Mouse (Mus musculus): Measurements from ENCODE around the gene Arid5b. TPM values are rescaled to one million over a fixed set of nuclear protein-coding genes. Genes with fewer than 3 reads are reported as not detected.

Arid5b gene
- polyA plus RNA-seq, 1 experiment from 2014 or later = 18.9 TPM

DNA sequence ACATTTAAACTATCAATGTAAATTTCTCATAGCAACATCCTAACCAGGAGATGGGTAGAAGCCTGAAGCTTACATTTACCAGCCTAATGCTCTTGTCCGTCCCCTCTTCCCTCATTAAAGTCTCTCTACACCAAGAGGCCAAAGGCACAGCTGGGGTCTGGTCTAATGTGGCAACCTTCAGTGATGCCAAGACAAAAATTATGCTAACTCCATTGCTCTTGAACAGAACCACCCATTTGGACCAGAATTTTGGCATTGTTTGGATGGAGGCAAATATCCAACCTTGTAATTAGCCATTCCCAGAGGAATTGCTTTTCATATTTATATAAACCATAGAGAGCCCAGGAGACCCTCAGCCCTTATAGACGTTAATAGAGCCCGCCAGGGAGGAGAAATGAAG is 88.7 kb downstream of the Arid5b start:
- H3K4me3 ChIP-seq = no peak overlapping the region
- H3K4me1 ChIP-seq (replicated peaks) = peaks cover 12% of the 10 kb centered on the region
- H3K27me3 ChIP-seq (replicated peaks) = no peaks in the 10 kb centered on the region
- H3K9ac ChIP-seq = no peak overlapping the region
- WGBS = 93% methylated on average over 3 of the region's 3 CpGs
- H3K9me3 ChIP-seq (replicated peaks) = no peaks in the 10 kb centered on the region
- H3K36me3 ChIP-seq = peaks cover 18% of the 10 kb centered on the region
- H3K4me2 ChIP-seq = no peak overlapping the region
- H3K27ac ChIP-seq (ENCODE audit: poor library complexity, severe bottlenecking) = no peak overlapping the region
- ATAC-seq (ENCODE audit: insufficient number of reproducible peaks, low FRiP score) = no peak

DNA sequence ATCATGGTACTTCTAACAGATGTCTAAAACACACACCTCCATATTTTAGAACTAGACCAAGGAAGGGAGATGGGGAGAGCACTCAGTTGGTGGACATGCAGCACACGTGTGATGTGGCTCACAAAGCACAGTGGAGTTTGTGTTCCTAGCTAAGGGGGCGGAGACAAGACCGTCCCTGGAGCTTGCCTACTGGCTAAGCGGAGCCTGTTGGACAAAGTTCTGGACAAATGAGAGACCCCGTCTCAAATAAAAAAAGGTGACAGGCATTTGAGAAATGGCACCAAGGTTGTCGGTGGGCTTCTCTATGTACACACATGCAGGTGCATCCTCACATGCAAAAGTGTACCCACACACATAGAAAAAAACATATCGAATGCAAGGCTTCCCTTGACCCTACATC is 95.4 kb downstream of the Arid5b start:
- H3K36me3 ChIP-seq = peaks cover 19% of the 10 kb centered on the region
- H3K9me3 ChIP-seq (replicated peaks) = no peaks in the 10 kb centered on the region
- H3K4me3 ChIP-seq = no peak overlapping the region
- H3K27me3 ChIP-seq (replicated peaks) = no peaks in the 10 kb centered on the region
- H3K9ac ChIP-seq = no peak overlapping the region
- 89% methylated on average over 7 of the region's 7 CpGs for WGBS
- H3K4me1 ChIP-seq (replicated peaks) = peaks cover 17% of the 10 kb centered on the region
- no peak for ATAC-seq (ENCODE audit: insufficient number of reproducible peaks, low FRiP score)
- H3K27ac ChIP-seq (ENCODE audit: poor library complexity, severe bottlenecking) = no peak overlapping the region
- no peak overlapping the region for H3K4me2 ChIP-seq

DNA sequence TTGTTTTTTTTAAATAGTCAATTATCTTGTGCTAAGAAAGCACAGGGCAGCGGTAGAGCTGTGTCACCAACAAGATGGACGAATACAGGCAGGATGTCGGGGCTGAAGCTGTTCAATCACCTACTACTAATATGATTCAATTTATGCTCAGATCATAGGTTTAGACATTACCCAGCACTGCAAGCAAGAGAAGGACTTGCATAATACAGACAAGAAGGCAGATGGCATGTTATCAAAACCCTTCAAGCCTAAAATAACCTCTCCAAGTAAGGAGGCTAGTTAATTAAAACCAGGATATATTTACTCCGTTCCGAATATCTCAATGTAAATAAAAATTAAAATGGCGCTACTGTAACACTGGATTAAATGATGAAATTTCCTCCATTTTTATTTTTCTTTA is 96.3 kb downstream of the Arid5b start:
- peaks cover 21% of the 10 kb centered on the region for H3K4me1 ChIP-seq (replicated peaks)
- no peaks in the 10 kb centered on the region for H3K27me3 ChIP-seq (replicated peaks)
- ATAC-seq (ENCODE audit: insufficient number of reproducible peaks, low FRiP score) = no peak
- no peak overlapping the region for H3K4me2 ChIP-seq
- no peak overlapping the region for H3K27ac ChIP-seq (ENCODE audit: poor library complexity, severe bottlenecking)
- H3K4me3 ChIP-seq = no peak overlapping the region
- no peaks in the 10 kb centered on the region for H3K9me3 ChIP-seq (replicated peaks)
- 75% methylated on average over 6 of the region's 6 CpGs for WGBS
- H3K9ac ChIP-seq = no peak overlapping the region
- peaks cover 19% of the 10 kb centered on the region for H3K36me3 ChIP-seq

DNA sequence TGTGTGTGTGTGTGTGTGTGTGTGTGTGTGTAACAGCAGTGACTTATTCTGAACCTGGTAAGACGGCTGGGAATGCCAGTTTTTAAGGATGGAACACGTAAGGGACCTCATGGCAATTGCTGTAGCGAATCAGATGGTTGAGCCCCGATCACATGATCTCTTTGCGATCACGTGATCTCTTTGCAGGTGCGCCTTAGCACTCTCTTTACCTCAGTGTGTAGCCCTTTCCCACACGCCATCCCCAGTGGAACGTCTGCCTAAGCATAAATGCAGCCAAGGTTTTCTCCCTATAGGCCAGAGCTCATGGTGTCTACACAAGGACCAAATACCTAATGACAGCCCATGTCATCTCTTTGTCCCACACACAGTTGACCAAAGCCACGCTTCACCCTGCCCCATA is 97.4 kb downstream of the Arid5b start:
- H3K4me3 ChIP-seq = no peak overlapping the region

DNA sequence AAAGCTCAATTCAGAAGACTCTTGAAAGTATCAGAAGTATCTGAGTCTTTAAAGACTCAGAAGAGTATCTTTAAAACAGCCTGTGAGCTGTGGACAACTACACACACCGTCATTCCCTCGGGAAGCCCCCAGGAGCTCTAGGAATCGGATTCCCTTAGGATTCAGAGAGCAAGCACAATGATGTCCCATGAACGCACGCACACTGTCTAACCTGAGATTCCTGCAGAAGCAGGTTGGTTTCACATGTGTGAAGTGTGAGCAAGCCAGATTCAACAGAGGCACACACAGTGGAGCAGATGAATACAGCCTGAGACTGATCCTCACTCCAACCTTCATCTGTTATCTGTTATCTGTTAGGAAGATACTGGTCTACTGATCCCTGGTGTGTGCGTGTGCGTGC is 97.8 kb downstream of the Arid5b start:
- 86% methylated on average over 7 of the region's 7 CpGs for WGBS
- ATAC-seq (ENCODE audit: insufficient number of reproducible peaks, low FRiP score) = no peak
- Histone ChIP-seq H3K27ac (ENCODE audit: poor library complexity, severe bottlenecking) (no peak overlapping the region), H3K4me2 (no peak overlapping the region), H3K36me3 (peaks cover 7% of the 10 kb centered on the region), H3K4me1 (replicated peaks) (peaks cover 21% of the 10 kb centered on the region), H3K9me3 (replicated peaks) (no peaks in the 10 kb centered on the region), H3K27me3 (replicated peaks) (no peaks in the 10 kb centered on the region), H3K4me3 (no peak overlapping the region), H3K9ac (no peak overlapping the region)

More for the DNA sequence above, 97.4 kb downstream of the Arid5b start:
- H3K27me3 ChIP-seq (replicated peaks) = no peaks in the 10 kb centered on the region
- no peak for ATAC-seq (ENCODE audit: insufficient number of reproducible peaks, low FRiP score)
- H3K4me1 ChIP-seq (replicated peaks) = peaks cover 21% of the 10 kb centered on the region
- H3K9ac ChIP-seq = no peak overlapping the region
- H3K4me2 ChIP-seq = no peak overlapping the region
- peaks cover 11% of the 10 kb centered on the region for H3K36me3 ChIP-seq
- no peaks in the 10 kb centered on the region for H3K9me3 ChIP-seq (replicated peaks)
- WGBS = 88% methylated on average over 10 of the region's 10 CpGs
- no peak overlapping the region for H3K27ac ChIP-seq (ENCODE audit: poor library complexity, severe bottlenecking)

DNA sequence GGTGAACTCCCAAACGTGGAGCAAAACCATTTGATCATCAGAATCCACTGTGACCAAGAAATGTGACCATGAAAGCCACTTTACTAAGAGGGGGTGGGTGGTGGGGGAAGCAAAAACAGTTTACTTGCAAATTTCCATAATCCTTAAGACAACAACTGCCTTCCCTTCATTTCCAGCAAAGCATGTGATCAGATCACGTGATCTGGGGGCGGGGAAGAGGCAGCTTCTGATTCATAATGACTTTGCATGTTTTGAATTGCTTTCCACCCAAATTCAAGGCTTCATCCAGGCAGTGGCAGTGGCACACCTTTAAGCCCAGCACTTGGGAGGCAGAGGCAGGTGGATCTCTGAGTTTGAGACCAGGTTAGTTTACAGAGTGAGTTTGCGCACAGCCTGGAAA is 98.4 kb downstream of the Arid5b start:
- Histone ChIP-seq H3K4me2 (no peak overlapping the region; the same call in 1 of the 2 replicates), H3K4me3 (no peak overlapping the region), H3K4me1 (replicated peaks) (peaks cover 21% of the 10 kb centered on the region), H3K9me3 (replicated peaks) (no peaks in the 10 kb centered on the region), H3K9ac (no peak overlapping the region), H3K27ac (ENCODE audit: poor library complexity, severe bottlenecking) (peak overlapping the region; percentile 29; the same call in 1 of the 2 replicates), H3K27me3 (replicated peaks) (no peaks in the 10 kb centered on the region), H3K36me3 (peaks cover 4% of the 10 kb centered on the region)
- 67% methylated on average over 4 of the region's 4 CpGs for WGBS
- no peak for ATAC-seq (ENCODE audit: insufficient number of reproducible peaks, low FRiP score)

DNA sequence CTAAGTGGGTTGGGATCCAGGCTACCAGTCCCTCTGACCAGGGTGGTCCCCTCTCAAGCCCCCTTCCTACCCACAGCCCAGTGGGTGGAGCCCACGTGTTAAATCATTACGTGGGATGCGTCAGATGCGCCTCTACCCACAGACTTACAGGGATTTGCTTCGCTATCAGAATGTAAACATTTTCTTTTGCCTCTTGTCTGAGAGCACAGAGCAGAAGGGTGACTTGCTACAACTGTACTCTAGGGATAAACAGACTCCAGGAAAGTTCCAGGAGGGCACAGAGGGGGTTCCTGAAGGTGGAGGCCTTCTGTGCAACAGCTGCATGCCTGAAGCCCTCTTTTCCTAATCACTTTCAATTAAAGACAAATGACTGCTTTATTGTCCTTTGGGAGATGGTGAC is 98.8 kb downstream of the Arid5b start:
- ATAC-seq (ENCODE audit: insufficient number of reproducible peaks, low FRiP score) = peak; percentile 38; the same call in 1 of the 2 replicates
- Histone ChIP-seq H3K4me2 (no peak overlapping the region; the same call in 1 of the 2 replicates), H3K27me3 (replicated peaks) (no peaks in the 10 kb centered on the region), H3K27ac (ENCODE audit: poor library complexity, severe bottlenecking) (peak overlapping the region; percentile 29; the same call in 1 of the 2 replicates), H3K36me3 (peaks cover 5% of the 10 kb centered on the region), H3K9ac (no peak overlapping the region), H3K9me3 (replicated peaks) (no peaks in the 10 kb centered on the region), H3K4me3 (no peak overlapping the region), H3K4me1 (replicated peaks) (peaks cover 22% of the 10 kb centered on the region)
- WGBS = 39% methylated on average over 5 of the region's 5 CpGs

DNA sequence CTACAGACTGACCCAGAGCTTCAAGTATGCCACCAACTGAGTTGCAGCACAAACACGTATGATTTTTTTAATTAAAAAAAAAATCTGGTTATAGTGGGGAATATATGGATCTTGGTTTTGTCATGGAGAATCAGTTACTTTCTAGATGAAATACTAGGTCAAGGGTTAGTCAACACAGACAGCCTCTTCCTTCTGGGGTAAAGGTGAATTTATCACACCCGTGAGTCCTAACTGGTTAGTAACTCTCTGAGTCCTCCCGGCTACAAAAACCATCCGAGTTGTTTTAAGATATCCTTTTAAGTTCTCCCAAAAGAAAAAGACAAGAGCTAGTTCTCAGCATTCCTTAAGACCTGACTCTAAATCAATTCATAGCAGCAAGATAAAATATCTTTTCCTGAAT is 99.2 kb downstream of the Arid5b start:
- ATAC-seq (ENCODE audit: insufficient number of reproducible peaks, low FRiP score) = no peak
- Histone ChIP-seq H3K36me3 (peaks cover 6% of the 10 kb centered on the region), H3K27me3 (replicated peaks) (no peaks in the 10 kb centered on the region), H3K4me1 (replicated peaks) (peaks cover 25% of the 10 kb centered on the region), H3K27ac (ENCODE audit: poor library complexity, severe bottlenecking) (peak overlapping the region; percentile 29; the same call in 1 of the 2 replicates), H3K9me3 (replicated peaks) (no peaks in the 10 kb centered on the region), H3K4me3 (no peak overlapping the region), H3K4me2 (no peak overlapping the region), H3K9ac (no peak overlapping the region)
- WGBS = 51% methylated on average over 4 of the region's 4 CpGs

DNA sequence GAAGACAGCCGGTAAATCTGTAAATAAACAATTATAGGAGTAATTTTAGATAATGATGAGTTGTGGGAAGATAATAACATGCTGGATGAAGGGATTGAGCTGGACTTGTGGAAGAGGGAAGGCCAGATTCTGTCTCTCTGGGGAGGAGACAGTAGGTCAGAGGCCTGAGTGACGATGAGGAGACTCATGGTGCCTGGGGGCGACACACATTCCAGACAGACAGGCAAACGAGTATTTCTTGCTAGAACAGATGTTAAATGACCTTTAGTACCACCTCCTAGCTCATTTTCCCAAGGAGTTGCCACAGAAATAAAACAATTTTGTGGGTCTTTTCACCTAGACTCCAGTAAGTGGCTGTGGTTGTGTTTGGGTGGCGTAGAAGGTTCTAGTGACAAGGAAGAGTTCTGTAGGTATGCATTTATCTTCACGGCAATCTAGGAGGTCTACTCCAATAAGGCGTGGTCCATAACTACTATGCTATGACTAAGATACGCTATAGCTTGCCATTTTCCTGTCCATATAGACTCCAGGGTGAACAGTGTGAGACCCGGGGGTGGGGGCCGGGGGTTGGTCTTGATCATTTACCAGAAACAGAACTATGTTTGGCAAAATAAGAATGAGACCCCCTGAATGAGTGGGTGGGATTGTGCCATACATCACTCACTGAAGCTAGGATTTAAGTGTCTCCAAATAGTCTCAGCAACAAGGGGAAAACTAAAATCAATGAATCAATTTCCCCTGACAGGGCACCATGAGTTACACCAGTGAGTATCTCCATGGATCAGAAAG is 100.6 kb downstream of the Arid5b start:
- H3K9me3 ChIP-seq (replicated peaks) = no peaks in the 10 kb centered on the region
- no peaks in the 10 kb centered on the region for H3K27me3 ChIP-seq (replicated peaks)
- peaks cover 30% of the 10 kb centered on the region for H3K4me1 ChIP-seq (replicated peaks)
- peaks cover 6% of the 10 kb centered on the region for H3K36me3 ChIP-seq
- no peak overlapping the region for H3K4me2 ChIP-seq
- H3K4me3 ChIP-seq = no peak overlapping the region
- no peak overlapping the region for H3K9ac ChIP-seq
- no peak overlapping the region for H3K27ac ChIP-seq (ENCODE audit: poor library complexity, severe bottlenecking)
- ATAC-seq (ENCODE audit: insufficient number of reproducible peaks, low FRiP score) = no peak
- WGBS = 83% methylated on average over 10 of the region's 10 CpGs

DNA sequence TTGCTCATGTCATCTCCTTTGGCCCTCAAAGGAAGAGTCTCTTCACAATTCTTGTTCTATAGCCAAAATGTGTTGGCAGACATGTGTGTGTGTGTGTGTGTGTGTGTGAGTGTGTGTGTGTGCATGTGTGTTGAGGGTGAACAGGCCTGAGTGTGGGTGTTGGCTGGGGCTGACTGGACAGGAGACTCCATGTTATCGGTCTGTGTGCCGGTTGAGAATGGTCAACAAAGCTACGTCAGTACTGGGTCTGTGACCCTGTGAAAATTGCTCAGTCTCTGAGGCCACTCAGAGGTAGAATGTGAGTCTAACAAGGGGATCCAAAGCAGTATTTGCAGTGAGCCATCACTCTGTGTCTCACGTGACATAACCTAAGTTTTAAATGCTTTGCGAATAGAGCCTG is 102.7 kb downstream of the Arid5b start:
- 88% methylated on average over 5 of the region's 5 CpGs for WGBS
- no peak overlapping the region for H3K9ac ChIP-seq

DNA sequence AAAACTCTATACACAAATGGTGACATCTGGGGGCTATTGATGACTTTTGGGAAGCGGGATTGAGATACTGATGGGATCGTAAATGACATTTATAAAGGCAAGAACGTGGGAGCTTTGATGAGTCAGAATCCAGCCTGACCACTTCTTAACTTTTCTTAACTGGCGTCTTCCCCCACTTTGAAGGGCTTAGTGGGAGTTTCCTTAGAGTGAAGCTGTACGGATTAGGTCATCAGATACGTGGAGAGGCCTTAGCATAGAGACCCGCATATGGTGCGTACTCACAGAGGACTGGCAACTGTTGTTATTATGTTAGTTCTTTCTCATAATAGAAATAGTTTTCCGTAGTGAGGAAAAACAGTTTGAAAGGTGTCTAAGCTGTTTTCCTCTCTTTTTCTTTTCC is 104.9 kb downstream of the Arid5b start:
- Histone ChIP-seq H3K27ac (ENCODE audit: poor library complexity, severe bottlenecking) (no peak overlapping the region), H3K9ac (no peak overlapping the region), H3K36me3 (peaks cover 6% of the 10 kb centered on the region), H3K27me3 (replicated peaks) (no peaks in the 10 kb centered on the region), H3K4me3 (no peak overlapping the region), H3K4me1 (replicated peaks) (peaks cover 36% of the 10 kb centered on the region), H3K9me3 (replicated peaks) (no peaks in the 10 kb centered on the region), H3K4me2 (no peak overlapping the region)
- ATAC-seq (ENCODE audit: insufficient number of reproducible peaks, low FRiP score) = no peak
- WGBS = 71% methylated on average over 9 of the region's 9 CpGs

More for the DNA sequence above, 102.7 kb downstream of the Arid5b start:
- Histone ChIP-seq H3K27ac (ENCODE audit: poor library complexity, severe bottlenecking) (no peak overlapping the region), H3K27me3 (replicated peaks) (no peaks in the 10 kb centered on the region), H3K4me3 (no peak overlapping the region), H3K36me3 (peaks cover 6% of the 10 kb centered on the region), H3K4me2 (no peak overlapping the region), H3K9me3 (replicated peaks) (no peaks in the 10 kb centered on the region), H3K4me1 (replicated peaks) (peaks cover 35% of the 10 kb centered on the region)
- no peak for ATAC-seq (ENCODE audit: insufficient number of reproducible peaks, low FRiP score)

DNA sequence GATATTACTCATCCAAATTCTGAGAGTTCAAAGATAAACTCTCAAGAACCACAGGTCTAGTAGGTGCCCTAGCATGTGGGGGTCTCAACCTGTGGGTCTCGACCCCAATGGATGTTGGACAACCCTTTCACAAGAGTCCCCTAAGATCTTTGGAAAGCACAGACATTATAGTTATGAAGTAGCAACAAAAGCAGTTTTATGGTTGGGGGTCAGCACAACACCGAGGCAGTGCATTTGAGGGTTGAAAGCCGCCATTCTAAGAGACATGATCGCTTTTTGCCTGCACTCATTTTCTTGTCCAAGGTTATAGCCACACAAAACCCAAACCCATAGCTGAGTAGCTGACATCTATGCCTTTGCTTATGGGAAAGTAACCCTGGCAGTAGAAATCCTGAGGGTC is 105.6 kb downstream of the Arid5b start:
- no peak overlapping the region for H3K27ac ChIP-seq (ENCODE audit: poor library complexity, severe bottlenecking)
- H3K9me3 ChIP-seq (replicated peaks) = no peaks in the 10 kb centered on the region
- peaks cover 6% of the 10 kb centered on the region for H3K36me3 ChIP-seq
- no peak for ATAC-seq (ENCODE audit: insufficient number of reproducible peaks, low FRiP score)
- peaks cover 41% of the 10 kb centered on the region for H3K4me1 ChIP-seq (replicated peaks)
- WGBS = 91% methylated on average over 4 of the region's 4 CpGs
- no peak overlapping the region for H3K9ac ChIP-seq
- no peak overlapping the region for H3K4me3 ChIP-seq
- no peaks in the 10 kb centered on the region for H3K27me3 ChIP-seq (replicated peaks)
- H3K4me2 ChIP-seq = no peak overlapping the region

Measured in heart, embryonic 12.5 days (tissue).